Mouse (Mus musculus) heart, embryonic 16.5 days (tissue): ENCODE data around the gene Gm49333. TPM values are rescaled to one million over a fixed set of nuclear protein-coding genes. Genes with fewer than 3 reads are reported as not detected.
A peak's percentile ranks its signal among the peaks of the same experiment; 100 is the strongest.
"Not testable (repeated sequence)": the region's sequence is repeated elsewhere in the genome, so short reads cannot be mapped to it uniquely, and the experiment has no call there.

Source experiments
- ATAC-seq: fragments of 200-750 bp; cut with Nextera tagmentation; replicated peaks from 2 replicates; pipeline ENCODE4 v1.8.0; 2017; ENCODE audit warnings: moderate number of reproducible peaks; ENCODE audit not compliant: insufficient read depth, low FRiP score; ENCODE audit errors: extremely low read depth
- H3K27ac ChIP-seq: fragments of 300-500 bp; sonication (generic); 2 replicates; pipeline ENCODE4 v1.5.1; 2014; ENCODE audit warnings: mild to moderate bottlenecking, low read length, control low read depth, moderate library complexity
- H3K27me3 ChIP-seq: fragments of 300-500 bp; sonication (generic); 2 replicates; pipeline ENCODE4 v1.6.1; 2014; ENCODE audit warnings: low read length, mixed read lengths; ENCODE audit not compliant: control insufficient read depth, insufficient read depth
- H3K36me3 ChIP-seq: fragments of 300-500 bp; sonication (generic); 2 replicates; pipeline ENCODE4 v1.6.1; 2014; ENCODE audit not compliant: control insufficient read depth, insufficient read depth
- H3K4me1 ChIP-seq: fragments of 300-500 bp; sonication (generic); 2 replicates; pipeline ENCODE4 v1.6.1; 2014; ENCODE audit warnings: low read length, mixed read lengths; ENCODE audit not compliant: control insufficient read depth, insufficient read depth
- H3K4me2 ChIP-seq: fragments of 300-500 bp; sonication (generic); 2 replicates; pipeline ENCODE4 v1.6.1; 2014; ENCODE audit warnings: low read depth, mild to moderate bottlenecking, control low read depth, low read length
- H3K4me3 ChIP-seq: fragments of 300-500 bp; sonication (generic); 2 replicates; pipeline ENCODE4 v1.5.1; 2014; ENCODE audit warnings: mild to moderate bottlenecking, control low read depth, low read length
- H3K9ac ChIP-seq: fragments of 300-500 bp; sonication (generic); 2 replicates; pipeline ENCODE4 v1.6.1; 2014; ENCODE audit warnings: low read length, control low read depth
- H3K9me3 ChIP-seq: fragments of 300-500 bp; sonication (generic); replicated peaks from 2 replicates; pipeline ENCODE4 v1.6.1; 2016; ENCODE audit warnings: low read length; ENCODE audit not compliant: control insufficient read depth
- WGBS: fragments of 180-500 bp; shearing (Covaris S2); extraction: QIAGEN DNeasy Blood & Tissue Kit; methylation state at CpG from one replicate; pipeline ENCODE4 v1.1.7; 2014; 5-methylcytosine and 5-hydroxymethylcytosine counted together
- polyA plus RNA-seq: library from polyadenylated mRNA; unstranded; fragments of >200 nt; fragmentation: Nextera tagmentation; extraction: Ambion mirVana; gene quantifications from 2 replicates; pipeline ENCODE4 v1.2.1, GENCODE M21; 2015

The Gm49333 gene
- polyA plus RNA-seq, 1 experiment from 2014 or later, result not detected

- peaks cover 21% of the 10 kb centered on the region for H3K36me3 ChIP-seq
- WGBS, result 2% methylated on average over 46 of the region's 46 CpGs
- peak within 1 kb of the TSS; percentile 84 for H3K27ac ChIP-seq
- H3K9ac ChIP-seq, result peak within 1 kb of the TSS; percentile 87
- H3K27me3 ChIP-seq, result no peaks in the 10 kb centered on the region
- H3K4me3 ChIP-seq, result peak within 1 kb of the TSS; percentile 85
- H3K4me2 ChIP-seq, result peak within 1 kb of the TSS; percentile 91
- ATAC-seq, result peak; percentile 96
- no peaks in the 10 kb centered on the region for H3K9me3 ChIP-seq
- peaks cover 10% of the 10 kb centered on the region for H3K4me1 ChIP-seq
These were observed 39.9 kb downstream of the Gm49333 start, which contains the start of gene Psmd2 for GRCm38 (mm10) chr16:20651076-20651946. TSS of gene Psmd2 (plus strand) at chr16:20651652.

DNA sequence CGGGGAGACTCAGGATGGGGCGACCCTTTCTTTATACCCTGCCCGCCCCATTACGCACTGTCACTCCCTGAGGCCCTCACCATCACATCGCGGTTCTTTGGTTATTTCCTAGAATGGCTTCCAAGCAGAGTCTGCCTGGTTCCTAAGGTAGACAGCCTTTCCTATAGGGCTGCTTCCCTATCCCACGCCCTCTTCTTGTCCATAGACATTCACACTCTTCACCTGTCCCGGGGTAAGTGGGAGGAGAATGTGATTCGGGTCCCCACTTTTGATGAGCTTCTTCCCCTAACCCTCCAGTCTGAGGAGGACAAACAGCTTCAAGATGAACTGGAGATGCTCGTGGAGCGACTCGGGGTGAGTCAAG, 40.5 kb downstream of the Gm49333 start:
- Histone ChIP-seq H3K9ac (peak overlapping the region; percentile 87), H3K27me3 (no peaks in the 10 kb centered on the region), H3K4me1 (peaks cover 10% of the 10 kb centered on the region), H3K27ac (0 out of 2 replicates have a peak overlapping the region, but pooled peaks have one; percentile 11), H3K36me3 (peaks cover 27% of the 10 kb centered on the region), H3K4me2 (peak overlapping the region; percentile 91), H3K9me3 (no peaks in the 10 kb centered on the region), H3K4me3 (peak overlapping the region; percentile 85)
- 3% methylated on average over 12 of the region's 12 CpGs for WGBS
- no peak; the same call in 1 of the 2 replicates for ATAC-seq

GRCm38 (mm10) chr16:20653315-20653714, 41.9 kb downstream of the Gm49333 start:
- Histone ChIP-seq H3K9me3 (no peaks in the 10 kb centered on the region), H3K4me1 (peaks cover 10% of the 10 kb centered on the region), H3K36me3 (peaks cover 41% of the 10 kb centered on the region), H3K27ac (no peak overlapping the region), H3K4me2 (no peak overlapping the region), H3K27me3 (no peaks in the 10 kb centered on the region), H3K9ac (no peak overlapping the region), H3K4me3 (no peak overlapping the region)
- WGBS, result 59% methylated on average over 2 of the region's 2 CpGs
- no peak for ATAC-seq

- 88% methylated on average over 4 of the region's 4 CpGs for WGBS
- Histone ChIP-seq H3K36me3 (peaks cover 78% of the 10 kb centered on the region), H3K9ac (no peak overlapping the region), H3K27me3 (no peaks in the 10 kb centered on the region), H3K27ac (no peak overlapping the region), H3K4me3 (no peak overlapping the region), H3K9me3 (no peaks in the 10 kb centered on the region), H3K4me1 (peaks cover 3% of the 10 kb centered on the region), H3K4me2 (no peak overlapping the region)
- ATAC-seq, result no peak
These were observed 46.3 kb downstream of the Gm49333 start for GRCm38 (mm10) chr16:20657661-20658060.

GRCm38 (mm10) chr16:20668013-20668412, 56.6 kb downstream of the Gm49333 start, which contains the start of gene Eif4g1:
TSS of gene Eif4g1 (plus strand) at chr16:20668313.
- not testable (repeated sequence) for H3K4me1 ChIP-seq, H3K9me3 ChIP-seq, H3K27ac ChIP-seq, ATAC-seq, H3K36me3 ChIP-seq, H3K27me3 ChIP-seq, H3K4me2 ChIP-seq, H3K4me3 ChIP-seq, H3K9ac ChIP-seq
- WGBS, result 84% methylated on average over 5 of the region's 6 CpGs

DNA sequence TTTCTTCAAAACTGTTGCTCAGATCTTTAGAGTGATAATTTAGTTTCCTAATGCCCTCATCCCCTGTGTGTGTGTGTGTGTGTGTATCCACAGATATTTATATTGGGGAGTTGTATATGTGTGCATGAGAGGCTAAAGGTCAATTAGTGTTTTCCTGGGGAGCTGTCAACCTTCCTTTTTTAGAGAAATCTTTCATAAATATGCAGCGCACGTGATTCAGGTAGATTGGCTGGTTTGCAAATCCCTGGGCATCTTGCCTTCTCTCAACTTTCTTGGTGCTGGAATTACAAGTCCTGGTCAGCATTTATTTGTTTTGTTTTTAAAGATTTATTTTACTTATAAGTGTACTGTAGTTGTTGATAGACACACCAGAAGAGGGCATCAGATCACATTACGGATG, 58.9 kb downstream of the Gm49333 start:
- 84% methylated on average over 3 of the region's 3 CpGs for WGBS
- H3K4me2 ChIP-seq, result no peak overlapping the region
- peaks cover 15% of the 10 kb centered on the region for H3K4me1 ChIP-seq
- H3K9ac ChIP-seq, result no peak overlapping the region
- no peaks in the 10 kb centered on the region for H3K27me3 ChIP-seq
- H3K36me3 ChIP-seq, result peaks cover 1% of the 10 kb centered on the region
- H3K27ac ChIP-seq, result no peak overlapping the region
- H3K9me3 ChIP-seq, result no peaks in the 10 kb centered on the region
- H3K4me3 ChIP-seq, result no peak overlapping the region
- ATAC-seq, result no peak

- Histone ChIP-seq H3K27ac (no peak overlapping the region), H3K9ac (no peak overlapping the region), H3K36me3 (peaks cover 16% of the 10 kb centered on the region), H3K27me3 (no peaks in the 10 kb centered on the region), H3K4me2 (peak overlapping the region; percentile 98), H3K4me1 (peaks cover 15% of the 10 kb centered on the region), H3K4me3 (peak overlapping the region; percentile 93; the same call in 1 of the 2 replicates), H3K9me3 (no peaks in the 10 kb centered on the region)
- WGBS, result 25% methylated on average over 6 of the region's 6 CpGs
- no peak for ATAC-seq
These were observed 60.5 kb downstream of the Gm49333 start for GRCm38 (mm10) chr16:20671886-20672285.

DNA sequence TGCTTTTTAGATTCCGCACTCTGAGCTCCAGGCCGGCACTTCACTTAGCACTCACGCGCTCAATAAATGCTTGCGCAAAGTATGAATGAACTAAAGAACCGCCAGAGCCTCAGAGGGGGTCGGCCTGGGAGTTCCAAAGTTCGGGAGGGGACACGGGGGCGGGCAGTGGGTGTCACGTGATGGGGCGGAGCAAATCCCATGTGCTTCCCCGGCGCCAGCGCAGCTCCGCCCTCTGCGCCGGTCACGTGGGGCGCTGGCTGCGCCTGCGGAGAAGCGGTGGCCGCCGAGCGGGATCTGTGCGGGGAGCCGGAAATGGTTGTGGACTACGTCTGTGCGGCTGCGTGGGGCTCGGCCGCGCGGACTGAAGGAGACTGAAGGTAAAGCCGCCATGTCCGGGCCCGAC, 61.1 kb downstream of the Gm49333 start:
- H3K9me3 ChIP-seq, result no peaks in the 10 kb centered on the region
- H3K27me3 ChIP-seq, result no peaks in the 10 kb centered on the region
- peak overlapping the region; percentile 93 for H3K4me3 ChIP-seq
- ATAC-seq, result peak; percentile 94
- peak overlapping the region; percentile 96 for H3K27ac ChIP-seq
- peak overlapping the region; percentile 98 for H3K4me2 ChIP-seq
- under 1% methylated on average over 38 of the region's 38 CpGs for WGBS
- H3K9ac ChIP-seq, result peak overlapping the region; percentile 97
- peaks cover 22% of the 10 kb centered on the region for H3K36me3 ChIP-seq
- H3K4me1 ChIP-seq, result peaks cover 20% of the 10 kb centered on the region

GRCm38 (mm10) chr16:20672965-20673705, 61.7 kb downstream of the Gm49333 start:
- under 1% methylated on average over 58 of the region's 78 CpGs for WGBS
- peak overlapping the region; percentile 93 for H3K4me3 ChIP-seq
- H3K9me3 ChIP-seq, result no peaks in the 10 kb centered on the region
- no peaks in the 10 kb centered on the region for H3K27me3 ChIP-seq
- ATAC-seq, result peak; percentile 76
- H3K4me1 ChIP-seq, result peaks cover 25% of the 10 kb centered on the region
- H3K4me2 ChIP-seq, result peak overlapping the region; percentile 98
- peaks cover 26% of the 10 kb centered on the region for H3K36me3 ChIP-seq
- peak overlapping the region; percentile 97 for H3K9ac ChIP-seq
- peak overlapping the region; percentile 96 for H3K27ac ChIP-seq
